Mouse (Mus musculus): ENCODE results near the gene Cyp1a1. TPM values are rescaled to one million over a fixed set of nuclear protein-coding genes. Genes with fewer than 3 reads are reported as not detected.

Cyp1a1 gene
- total and polyA plus RNA-seq, 2 experiments: 1.0 TPM

GRCm38 (mm10) chr9:57696380-57697285 is 8.9 kb downstream of the Cyp1a1 start:
- H3K27ac ChIP-seq (replicated peaks; ENCODE audit: insufficient read depth, low read depth, low read length): peak overlapping the region; percentile 12
- H3K79me2 ChIP-seq (ENCODE audit: control insufficient read depth, insufficient read depth, low read length): no peaks in the 10 kb centered on the region
- no peaks in the 10 kb centered on the region for H3K27me3 ChIP-seq (ENCODE audit: control insufficient read depth, insufficient read depth, low read length)
- H3K36me3 ChIP-seq (ENCODE audit: control insufficient read depth, insufficient read depth, low read length): no peaks in the 10 kb centered on the region
- peak overlapping the region; percentile 64 for H3K9ac ChIP-seq (ENCODE audit: low read depth, low read length)
- WGBS: 5% methylated on average over 42 of the region's 42 CpGs
- H3K4me3 ChIP-seq (ENCODE audit: insufficient read depth, low read depth, low read length): peak overlapping the region; percentile 46; the same call in 1 of the 2 replicates
- H3K4me1 ChIP-seq (ENCODE audit: control insufficient read depth, insufficient read depth, low read length): peaks cover 7% of the 10 kb centered on the region
- TF ChIP-seq CTCF (IDR thresholded peaks at IDR 0.05; ENCODE audit: low read depth, low read length) (0 out of 2 replicates have a peak, but pooled peaks have one; percentile 7), POLR2A (IDR thresholded peaks at IDR 0.05; ENCODE audit: extremely low read depth, insufficient read depth, low read length) (no peak)
- DNase-seq (ENCODE audit: extremely low read depth, low read depth, low spot score): peak; percentile 76

GRCm38 (mm10) chr9:57697380-57697779 is 9.7 kb downstream of the Cyp1a1 start:
- no peaks in the 10 kb centered on the region for H3K79me2 ChIP-seq (ENCODE audit: control insufficient read depth, insufficient read depth, low read length)
- no peaks in the 10 kb centered on the region for H3K27me3 ChIP-seq (ENCODE audit: control insufficient read depth, insufficient read depth, low read length)
- DNase-seq (ENCODE audit: extremely low read depth, low read depth, low spot score): no peak
- no peak overlapping the region for H3K27ac ChIP-seq (replicated peaks; ENCODE audit: insufficient read depth, low read depth, low read length)
- no peak overlapping the region for H3K4me3 ChIP-seq (ENCODE audit: insufficient read depth, low read depth, low read length)
- no peak overlapping the region for H3K9ac ChIP-seq (ENCODE audit: low read depth, low read length)
- H3K36me3 ChIP-seq (ENCODE audit: control insufficient read depth, insufficient read depth, low read length): no peaks in the 10 kb centered on the region
- TF ChIP-seq CTCF (IDR thresholded peaks at IDR 0.05; ENCODE audit: low read depth, low read length) (no peak), POLR2A (IDR thresholded peaks at IDR 0.05; ENCODE audit: extremely low read depth, insufficient read depth, low read length) (no peak)
- peaks cover 7% of the 10 kb centered on the region for H3K4me1 ChIP-seq (ENCODE audit: control insufficient read depth, insufficient read depth, low read length)
- 68% methylated on average over 4 of the region's 4 CpGs for WGBS

- no peak for TF ChIP-seq POLR2A (IDR thresholded peaks at IDR 0.05; ENCODE audit: extremely low read depth, insufficient read depth, low read length)
- no peak for TF ChIP-seq CTCF (IDR thresholded peaks at IDR 0.05; ENCODE audit: low read depth, low read length)
- 93% methylated on average over 1 of the region's 1 CpGs for WGBS
- DNase-seq (ENCODE audit: extremely low read depth, low read depth, low spot score): peak; percentile 72
- Histone ChIP-seq H3K4me1 (ENCODE audit: control insufficient read depth, insufficient read depth, low read length) (peaks cover 7% of the 10 kb centered on the region), H3K9ac (ENCODE audit: low read depth, low read length) (no peak overlapping the region), H3K79me2 (ENCODE audit: control insufficient read depth, insufficient read depth, low read length) (no peaks in the 10 kb centered on the region), H3K36me3 (ENCODE audit: control insufficient read depth, insufficient read depth, low read length) (no peaks in the 10 kb centered on the region), H3K27me3 (ENCODE audit: control insufficient read depth, insufficient read depth, low read length) (no peaks in the 10 kb centered on the region), H3K27ac (replicated peaks; ENCODE audit: insufficient read depth, low read depth, low read length) (no peak overlapping the region), H3K4me3 (ENCODE audit: insufficient read depth, low read depth, low read length) (no peak overlapping the region)
These were observed 10.9 kb downstream of the Cyp1a1 start for GRCm38 (mm10) chr9:57698466-57699150.

- no peak for DNase-seq (ENCODE audit: extremely low read depth, low read depth, low spot score)
- peaks cover 6% of the 10 kb centered on the region; the same call in 1 of the 2 replicates for H3K79me2 ChIP-seq (ENCODE audit: control insufficient read depth, insufficient read depth, low read length)
- 96% methylated on average over 3 of the region's 3 CpGs for WGBS
- peaks cover 4% of the 10 kb centered on the region; the same call in 1 of the 2 replicates for H3K4me1 ChIP-seq (ENCODE audit: control insufficient read depth, insufficient read depth, low read length)
- H3K36me3 ChIP-seq (ENCODE audit: control insufficient read depth, insufficient read depth, low read length): no peaks in the 10 kb centered on the region
- TF ChIP-seq CTCF (IDR thresholded peaks at IDR 0.05; ENCODE audit: low read depth, low read length): no peak
- no peak for TF ChIP-seq POLR2A (IDR thresholded peaks at IDR 0.05; ENCODE audit: extremely low read depth, insufficient read depth, low read length)
- H3K9ac ChIP-seq (ENCODE audit: low read depth, low read length): no peak overlapping the region
- H3K27ac ChIP-seq (replicated peaks; ENCODE audit: insufficient read depth, low read depth, low read length): no peak overlapping the region
- H3K27me3 ChIP-seq (ENCODE audit: control insufficient read depth, insufficient read depth, low read length): no peaks in the 10 kb centered on the region
- no peak overlapping the region for H3K4me3 ChIP-seq (ENCODE audit: insufficient read depth, low read depth, low read length)
These were observed 18.8 kb downstream of the Cyp1a1 start for GRCm38 (mm10) chr9:57706496-57706895.

- Histone ChIP-seq H3K79me2 (ENCODE audit: control insufficient read depth, insufficient read depth, low read length) (peaks cover 6% of the 10 kb centered on the region; the same call in 1 of the 2 replicates), H3K27me3 (ENCODE audit: control insufficient read depth, insufficient read depth, low read length) (no peaks in the 10 kb centered on the region), H3K4me1 (ENCODE audit: control insufficient read depth, insufficient read depth, low read length) (peaks cover 5% of the 10 kb centered on the region; the same call in 1 of the 2 replicates), H3K27ac (replicated peaks; ENCODE audit: insufficient read depth, low read depth, low read length) (peak within 1 kb of the TSS; percentile 94), H3K9ac (ENCODE audit: low read depth, low read length) (peak within 1 kb of the TSS; percentile 99), H3K36me3 (ENCODE audit: control insufficient read depth, insufficient read depth, low read length) (peaks cover 8% of the 10 kb centered on the region), H3K4me3 (ENCODE audit: insufficient read depth, low read depth, low read length) (peak within 1 kb of the TSS; percentile 97)
- TF ChIP-seq POLR2A (IDR thresholded peaks at IDR 0.05; ENCODE audit: extremely low read depth, insufficient read depth, low read length) (peak; percentile 59; the same call in 1 of the 2 replicates), CTCF (IDR thresholded peaks at IDR 0.05; ENCODE audit: low read depth, low read length) (no peak)
- DNase-seq (ENCODE audit: extremely low read depth, low read depth, low spot score): peak; percentile 69
- under 1% methylated on average over 23 of the region's 23 CpGs for WGBS
These were observed 20.5 kb downstream of the Cyp1a1 start, which contains the start of gene Edc3 for GRCm38 (mm10) chr9:57708068-57708719. TSS of gene Edc3 (plus strand) at chr9:57708540.
